Mouse (Mus musculus) mature B cell (primary cell): ENCODE measurements around the gene Stip1.

Source experiments
- in situ Hi-C: fragments of 300-500 bp; cut with MboI; formaldehyde crosslinking; loops from 2 replicates; pipeline ENCODE4 v1.14.3; 2019

Gene Stip1

DNA sequence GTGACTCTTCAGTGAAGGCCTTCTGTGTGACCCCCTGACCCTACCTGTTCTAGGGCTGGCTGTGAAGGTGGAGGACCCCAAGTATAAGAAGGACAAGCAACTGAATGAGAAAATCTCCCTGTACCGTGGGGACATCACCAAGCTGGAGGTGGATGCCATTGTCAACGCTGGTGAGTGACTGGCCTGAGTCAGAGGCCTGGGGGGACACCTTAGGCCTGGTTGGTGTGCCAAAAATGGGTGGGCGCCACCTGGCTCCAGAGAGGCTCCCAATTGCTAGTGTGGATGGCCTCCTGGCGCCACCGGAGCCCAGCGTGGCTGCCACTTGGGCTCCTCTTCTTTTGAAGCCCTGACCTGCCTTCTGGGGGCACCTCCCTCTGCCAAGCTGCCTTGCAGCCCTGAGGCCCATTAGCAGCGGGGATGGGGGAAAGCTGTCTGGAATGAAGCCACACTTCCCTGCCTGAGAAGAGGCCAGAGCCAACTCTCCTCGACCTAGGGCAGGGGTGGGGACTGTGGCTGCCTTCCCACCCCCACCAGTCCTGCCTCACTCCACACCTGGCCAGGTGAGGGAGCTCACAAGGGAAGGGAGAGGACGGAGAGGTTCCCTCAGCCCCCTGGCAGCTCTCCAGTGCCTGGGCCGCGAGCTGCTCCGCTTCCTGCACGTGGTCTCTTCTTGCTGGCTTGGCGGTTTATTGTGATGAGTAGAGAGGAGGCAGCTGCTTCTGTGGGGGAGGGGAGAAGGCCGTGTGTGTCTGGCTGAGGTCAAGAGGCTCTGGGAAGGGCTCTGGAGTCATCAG lies 26.5 kb upstream of the Stip1 start:
- in situ Hi-C loops, result loop anchor here (25.0 kb wide), 1 partner anchor 346 kb away; the partner anchor contains the start of gene 2700081O15Rik

DNA sequence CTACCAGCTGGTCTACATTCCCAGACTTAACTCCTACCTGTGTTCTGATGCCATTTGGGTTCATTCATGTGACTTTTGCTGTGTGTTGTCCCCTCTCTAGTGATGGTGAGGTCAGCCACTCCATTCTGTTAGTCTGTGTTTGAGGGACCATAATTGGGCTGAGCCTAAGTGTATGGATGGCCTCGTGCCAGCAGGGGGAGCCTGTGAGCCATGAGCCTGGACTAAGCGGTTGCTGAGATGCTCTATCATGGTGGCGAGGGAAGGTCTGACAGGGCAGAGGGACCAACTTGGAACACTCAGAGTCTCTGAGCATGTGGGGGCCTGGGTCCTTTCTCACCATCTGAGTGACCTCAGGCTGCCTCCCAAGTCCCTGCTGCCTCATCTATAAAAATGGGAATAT lies 24.8 kb upstream of the Stip1 start:
- in situ Hi-C loops, result loop anchor here (25.0 kb wide), 1 partner anchor 348 kb away; the partner anchor contains the start of gene 2700081O15Rik

DNA sequence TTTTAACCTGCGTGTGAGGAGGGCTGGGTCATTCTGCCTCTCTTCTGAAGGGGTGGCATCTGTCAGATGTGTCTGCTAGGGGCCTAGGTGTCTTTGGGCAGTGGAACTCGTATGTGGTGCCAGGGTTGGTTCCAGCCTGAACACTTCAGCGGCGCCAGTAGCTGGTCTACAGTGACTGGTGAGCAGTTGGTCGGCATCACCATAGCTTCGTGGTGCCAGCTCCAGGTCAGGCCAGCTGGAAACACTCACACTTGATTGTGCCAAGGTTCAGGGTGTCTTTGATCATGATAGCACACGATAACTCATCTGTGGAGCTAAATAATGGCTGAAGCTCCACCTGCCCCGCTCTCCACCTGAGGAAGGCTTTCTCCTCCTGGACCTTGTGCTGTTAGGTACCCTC lies 23.1 kb upstream of the Stip1 start:
- in situ Hi-C loops, result loop anchor here (25.0 kb wide), 1 partner anchor 349 kb away; the partner anchor contains the start of gene 2700081O15Rik

DNA sequence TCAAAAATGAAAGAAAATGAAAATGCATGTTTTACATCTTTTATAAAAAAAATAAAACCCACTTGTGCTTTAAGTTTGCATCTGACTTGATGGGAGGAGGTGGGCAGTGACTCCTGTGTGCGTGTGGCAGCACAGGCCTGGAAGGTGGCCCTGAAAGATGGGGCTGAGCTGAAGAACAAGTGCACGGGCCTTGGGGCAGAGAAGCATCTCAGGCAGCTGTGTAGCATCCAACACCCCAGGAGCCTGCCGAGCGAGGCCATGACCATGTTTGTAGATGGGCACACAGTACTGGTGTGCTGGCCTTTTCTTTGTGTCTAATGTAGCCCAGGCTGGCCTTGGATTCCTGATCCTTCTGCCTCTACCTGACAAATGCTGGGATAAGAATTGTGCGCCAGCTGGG lies 22.3 kb upstream of the Stip1 start:
- in situ Hi-C loops, result loop anchor here (25.0 kb wide), 1 partner anchor 350 kb away; the partner anchor contains the start of gene 2700081O15Rik

DNA sequence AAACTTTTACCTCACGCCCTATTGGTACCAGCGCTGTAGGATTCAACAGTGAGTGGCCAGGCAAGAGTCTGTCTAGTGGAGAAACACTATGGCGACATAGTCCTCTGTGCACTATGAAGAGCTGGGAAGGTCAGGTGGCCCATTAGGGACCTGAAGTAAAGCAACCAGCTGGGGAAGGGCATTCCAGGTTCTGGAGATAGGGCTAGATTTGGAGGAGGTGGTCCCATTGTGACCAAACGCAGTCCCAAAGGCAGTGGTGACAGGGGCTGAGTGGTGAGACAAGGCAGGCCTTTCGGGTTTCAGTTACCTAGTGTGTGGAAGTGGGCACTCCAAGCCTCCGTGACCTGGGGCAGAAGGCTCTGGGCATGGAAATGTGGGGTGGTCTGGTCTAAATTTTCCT lies 18.8 kb upstream of the Stip1 start:
- in situ Hi-C loops, result loop anchor here (25.0 kb wide), 1 partner anchor 354 kb away; the partner anchor contains the start of gene 2700081O15Rik

DNA sequence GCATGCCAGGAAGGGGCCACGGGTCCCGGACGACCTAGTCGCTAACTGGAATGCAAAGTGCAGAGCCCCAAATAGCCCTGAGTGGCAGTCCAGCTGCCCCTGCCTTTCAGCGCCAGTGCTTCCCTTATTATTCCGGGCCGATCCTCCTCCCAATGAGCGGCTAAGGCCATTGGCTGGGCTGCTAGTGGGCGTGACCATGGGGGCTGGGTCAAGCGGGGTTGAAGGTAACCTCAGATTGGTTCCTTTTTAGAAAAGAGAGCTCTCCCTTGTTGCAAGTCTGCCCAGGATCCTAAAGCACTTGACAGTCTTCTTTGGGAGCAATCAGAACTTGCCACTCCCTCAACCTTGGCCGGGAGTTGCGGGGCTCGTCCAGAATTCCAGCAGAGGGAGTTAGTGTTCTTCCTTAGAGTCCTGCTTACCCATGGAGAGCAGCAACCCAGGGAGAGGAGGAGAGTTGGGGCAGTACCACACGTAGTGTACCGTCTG lies 18.0 kb upstream of the Stip1 start:
- in situ Hi-C loops, result loop anchor here (25.0 kb wide), 1 partner anchor 355 kb away; the partner anchor contains the start of gene 2700081O15Rik

DNA sequence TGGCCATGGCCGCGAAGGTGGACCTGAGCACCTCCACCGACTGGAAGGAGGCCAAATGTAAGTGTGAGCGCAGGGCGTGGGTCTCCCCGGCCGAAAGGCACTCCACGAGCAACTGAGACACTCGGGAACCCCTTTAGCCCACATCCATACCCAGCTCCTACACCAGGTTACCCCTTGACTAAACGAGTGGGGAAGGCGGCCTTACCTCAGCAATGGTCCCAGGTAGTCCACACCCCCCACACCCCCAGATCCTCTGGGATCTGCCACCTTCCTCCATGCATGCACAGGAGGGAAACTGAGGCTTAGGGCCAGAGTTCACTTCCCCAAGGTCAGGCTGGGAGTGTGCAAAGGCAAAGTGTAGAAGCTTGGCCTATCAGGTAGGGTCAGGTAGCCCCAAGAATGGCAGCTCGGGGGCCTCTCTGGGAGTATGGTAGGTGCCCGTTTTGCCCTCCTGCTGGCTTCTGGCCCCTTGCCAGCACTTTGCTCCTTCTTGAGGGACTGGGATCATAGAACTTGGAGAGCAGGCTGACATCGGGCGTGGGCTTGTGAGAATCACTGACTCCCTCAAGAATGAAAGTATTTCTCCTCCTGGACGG lies 17.5 kb upstream of the Stip1 start:
- in situ Hi-C loops, result loop anchor here (25.0 kb wide), 1 partner anchor 355 kb away; the partner anchor contains the start of gene 2700081O15Rik

DNA sequence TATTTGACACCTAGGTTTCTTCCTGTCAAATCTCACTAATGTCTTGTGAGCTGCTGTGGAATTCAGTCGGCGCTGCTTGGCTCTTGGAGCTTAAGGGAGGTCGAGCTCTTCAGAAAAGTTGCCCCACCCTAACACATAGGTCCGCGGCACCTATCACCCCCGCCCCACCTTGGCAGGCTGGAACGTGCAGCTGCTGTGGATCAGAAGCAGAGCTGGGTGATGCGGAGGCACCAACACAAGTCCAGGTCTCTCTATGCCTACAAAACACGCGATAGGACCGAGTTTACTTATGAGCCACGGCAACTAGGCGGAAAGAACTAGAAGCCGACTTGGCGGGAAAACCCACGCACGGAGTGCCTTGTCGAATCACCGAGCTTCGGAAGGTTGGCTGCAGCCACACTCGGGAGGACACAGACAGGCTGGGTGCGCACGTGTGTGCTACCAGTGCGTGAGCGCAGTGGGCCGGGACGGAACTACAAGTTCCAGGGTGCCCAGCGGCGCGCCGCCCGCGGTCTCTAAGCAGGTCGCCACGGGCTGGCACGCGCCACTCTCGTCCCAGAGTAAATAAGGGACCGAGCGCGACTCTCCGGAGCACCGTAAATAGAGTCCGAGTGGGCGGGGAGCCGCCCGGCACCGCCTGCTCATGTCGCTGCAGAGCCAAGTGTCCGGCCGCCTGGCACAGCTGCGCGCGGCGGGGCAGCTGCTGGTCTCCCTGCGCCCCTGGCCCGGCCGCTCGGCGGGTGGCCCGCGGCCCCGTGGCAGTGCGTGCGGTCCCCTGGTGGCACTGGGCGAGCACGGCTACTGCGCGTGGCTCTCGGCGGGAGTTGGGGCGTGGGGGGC lies 16.7 kb upstream of the Stip1 start, which contains the start of gene Macrod1:
Gene Macrod1 (plus strand): TSS at position 563 of the 840 bp plus-strand sequence.
- in situ Hi-C loops, result loop anchor here (25.0 kb wide), 1 partner anchor 356 kb away; the partner anchor contains the start of gene 2700081O15Rik

DNA sequence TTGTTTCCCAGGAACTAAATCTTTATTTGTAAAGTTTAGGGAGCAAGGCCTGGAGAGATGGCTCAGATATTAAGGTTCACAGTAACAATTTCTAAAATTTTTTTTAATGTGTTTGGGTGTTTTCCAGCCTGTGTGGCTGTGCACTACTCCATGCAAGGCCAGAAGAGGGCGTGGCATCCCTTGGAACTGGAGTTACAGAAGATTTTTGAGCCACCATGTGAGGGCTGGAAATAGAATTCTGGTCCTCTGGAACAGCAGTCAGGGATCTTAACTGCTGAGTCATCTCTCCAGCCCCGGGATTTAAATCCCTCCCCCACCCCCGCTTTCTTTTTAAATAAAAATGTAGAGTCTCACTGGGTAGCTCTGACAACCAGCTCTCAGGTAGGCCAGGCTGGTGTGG lies 15.4 kb upstream of the Stip1 start:
- in situ Hi-C loops, result loop anchor here (25.0 kb wide), 1 partner anchor 357 kb away; the partner anchor contains the start of gene 2700081O15Rik

DNA sequence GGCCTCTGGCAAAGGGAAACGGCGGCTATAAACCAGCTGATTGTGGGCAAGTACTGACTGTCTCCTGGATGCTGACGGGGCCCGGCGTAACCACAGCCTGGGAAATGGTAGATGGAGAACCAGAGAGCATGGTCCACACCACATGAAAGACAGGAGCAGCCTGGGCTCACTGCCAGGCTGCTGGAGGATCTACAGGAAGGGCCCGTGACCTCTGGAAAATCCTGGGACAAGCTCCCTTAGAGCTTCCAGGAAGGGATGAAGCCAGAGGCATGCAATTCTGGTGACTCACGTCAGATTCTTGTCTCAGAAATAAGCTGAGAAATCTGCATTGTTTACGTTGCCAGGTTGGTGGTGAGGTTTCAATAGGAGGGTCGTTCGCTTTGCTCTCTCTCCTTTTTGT lies 15.0 kb upstream of the Stip1 start:
- in situ Hi-C loops, result loop anchor here (25.0 kb wide), 1 partner anchor 358 kb away; the partner anchor contains the start of gene 2700081O15Rik

DNA sequence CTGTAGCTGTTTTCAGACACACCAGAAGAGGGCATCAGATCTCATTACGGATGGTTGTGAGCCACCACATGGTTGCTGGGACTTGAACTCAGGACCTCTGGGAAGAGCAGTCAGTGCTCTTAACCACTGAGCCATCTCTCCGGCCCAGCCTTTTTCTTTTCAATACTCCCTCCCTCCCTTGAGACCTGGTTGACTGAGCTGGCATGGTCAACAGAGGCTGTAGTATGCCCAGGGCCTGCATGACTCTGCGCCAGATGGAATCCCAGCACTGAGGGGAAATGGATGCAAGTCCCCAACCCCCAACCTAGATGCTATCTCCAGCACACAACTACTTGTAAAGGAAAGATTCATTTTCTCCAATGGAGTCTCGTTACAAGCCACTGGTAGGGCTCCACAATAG lies 13.6 kb upstream of the Stip1 start:
- in situ Hi-C loops, result loop anchor here (25.0 kb wide), 1 partner anchor 359 kb away; the partner anchor contains the start of gene 2700081O15Rik

DNA sequence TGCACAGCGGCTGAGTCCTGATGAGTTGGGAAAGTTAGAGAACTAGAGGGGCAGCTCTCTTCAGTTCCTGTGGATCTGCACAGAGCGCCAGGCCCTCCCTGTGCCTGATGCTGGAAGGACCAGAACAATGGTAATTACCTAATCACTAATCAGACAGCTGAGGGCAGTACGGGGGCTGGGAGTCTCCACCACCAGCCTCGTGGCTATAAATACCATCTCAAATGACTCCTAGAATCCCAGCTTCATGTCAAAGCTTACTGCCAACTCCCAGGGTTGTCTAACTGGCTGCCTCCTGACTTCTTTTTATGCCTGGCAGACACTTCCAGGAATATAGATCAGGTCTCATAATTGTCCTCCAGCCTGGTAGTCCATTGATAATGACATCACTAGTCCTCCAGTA lies 4.9 kb upstream of the Stip1 start:
- in situ Hi-C loops, result no loop called here

DNA sequence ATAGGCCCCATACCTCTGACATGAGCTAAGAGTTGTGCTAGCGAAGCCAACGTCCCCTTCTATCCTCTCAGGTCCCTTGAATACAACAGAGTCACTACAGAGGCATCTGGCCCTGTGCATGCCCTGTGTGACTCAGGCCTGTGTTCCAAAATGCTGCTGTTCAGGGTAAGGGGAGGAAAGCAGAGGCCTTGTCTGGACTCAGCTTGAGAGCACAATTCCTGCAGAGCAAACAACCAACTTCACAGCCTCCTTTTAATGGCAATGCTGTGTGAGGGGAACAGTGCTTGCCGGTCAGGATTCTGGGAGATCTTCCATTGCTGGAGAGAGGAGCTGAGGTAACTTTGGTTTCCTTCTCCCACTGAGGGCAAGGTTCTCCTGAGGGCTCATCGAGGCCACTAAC lies 4.5 kb upstream of the Stip1 start:
- in situ Hi-C loops, result no loop called here

DNA sequence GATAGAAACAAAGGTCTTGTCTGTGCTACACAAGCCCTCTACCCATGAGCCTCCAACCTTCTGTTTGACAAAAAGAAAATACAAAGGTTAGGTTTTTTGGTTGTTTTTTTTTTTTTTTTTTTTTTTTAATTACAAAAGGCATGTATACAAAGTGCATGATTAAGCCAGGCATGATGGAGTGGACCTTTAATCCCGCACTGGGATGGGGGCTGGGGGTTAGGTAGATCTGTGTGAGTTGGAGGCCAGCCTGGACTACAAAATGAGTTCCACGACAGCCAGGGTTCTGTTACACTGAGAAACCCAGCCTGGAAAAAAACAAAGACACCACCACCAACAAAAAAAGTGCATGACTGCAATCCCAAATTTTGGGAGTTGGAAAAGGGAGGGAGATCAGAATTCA lies 1.4 kb upstream of the Stip1 start:
- in situ Hi-C loops, result no loop called here

DNA sequence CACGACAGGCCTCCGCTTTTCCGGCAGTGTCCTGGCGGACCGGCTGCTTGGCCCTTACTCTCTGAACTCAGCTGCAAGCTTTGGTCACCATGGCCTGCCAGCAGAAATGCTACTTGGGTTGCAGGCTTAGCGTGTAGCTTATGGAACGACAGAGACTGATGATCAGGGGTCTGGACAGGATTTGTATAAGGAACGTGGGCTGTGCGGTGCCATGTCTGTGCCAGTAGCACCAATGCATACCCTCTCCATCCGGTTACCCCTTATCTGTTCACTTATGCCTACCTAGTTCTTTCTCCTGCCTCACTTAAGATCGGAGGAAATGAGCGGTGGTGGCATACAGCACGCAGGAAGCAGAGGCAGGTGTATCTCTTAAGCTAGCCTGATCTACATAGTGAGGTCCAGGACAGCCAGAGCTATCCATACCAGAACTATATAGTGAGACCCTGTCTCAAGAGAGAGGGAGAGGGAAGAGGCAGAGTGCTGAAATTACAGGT lies 917 bp upstream of the Stip1 start:
- in situ Hi-C loops, result no loop called here

DNA sequence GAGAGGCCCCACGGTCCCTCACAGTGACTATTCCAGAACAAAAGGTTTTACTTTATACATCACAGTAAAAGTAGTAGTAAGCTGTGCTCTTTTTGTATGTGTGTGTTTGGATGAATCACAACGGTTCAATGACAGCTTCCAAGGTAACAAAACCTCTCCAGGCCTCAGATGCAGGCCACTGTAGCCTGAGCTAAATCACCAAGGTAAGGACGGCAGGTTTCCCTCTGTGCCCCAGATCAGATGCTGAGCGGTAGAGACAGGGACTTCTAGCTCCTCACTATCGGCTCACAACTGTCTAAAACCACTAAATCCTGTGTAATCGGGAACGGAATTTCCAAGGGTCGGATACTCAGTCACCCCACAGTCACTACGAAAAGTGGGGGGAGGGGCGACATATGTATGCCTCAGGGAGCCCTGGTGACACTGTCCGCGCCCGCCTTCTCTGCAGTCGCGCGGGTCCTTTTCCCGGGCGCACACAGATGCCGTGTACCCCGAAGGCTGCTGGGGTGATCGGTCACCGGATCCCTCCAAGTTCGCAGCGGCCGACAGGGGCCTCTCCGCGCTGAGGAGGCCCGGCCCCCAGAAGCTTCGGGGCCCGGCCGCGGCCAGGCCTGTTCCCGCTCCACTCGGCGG lies 563 bp downstream of the Stip1 start:
- in situ Hi-C loops, result no loop called here

DNA sequence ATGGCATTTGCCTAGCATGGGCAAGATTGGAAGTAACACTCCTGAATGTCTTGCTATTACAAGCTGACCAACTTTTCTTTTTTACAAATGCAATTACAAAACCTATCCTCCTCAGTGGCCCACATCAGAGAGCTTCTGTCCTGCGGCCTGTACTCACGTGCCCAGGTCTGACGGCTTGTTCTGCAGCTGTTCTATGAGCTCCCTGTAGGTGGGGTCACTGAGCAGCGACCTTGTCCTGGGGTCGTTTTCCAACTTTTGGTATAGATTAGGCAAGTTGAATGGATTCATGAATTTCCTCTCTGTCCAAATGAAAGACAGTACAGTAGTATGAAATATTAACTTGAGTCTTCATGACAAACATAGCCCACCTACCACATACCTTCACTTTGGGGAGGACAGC lies 5.8 kb downstream of the Stip1 start:
- in situ Hi-C loops, result no loop called here

DNA sequence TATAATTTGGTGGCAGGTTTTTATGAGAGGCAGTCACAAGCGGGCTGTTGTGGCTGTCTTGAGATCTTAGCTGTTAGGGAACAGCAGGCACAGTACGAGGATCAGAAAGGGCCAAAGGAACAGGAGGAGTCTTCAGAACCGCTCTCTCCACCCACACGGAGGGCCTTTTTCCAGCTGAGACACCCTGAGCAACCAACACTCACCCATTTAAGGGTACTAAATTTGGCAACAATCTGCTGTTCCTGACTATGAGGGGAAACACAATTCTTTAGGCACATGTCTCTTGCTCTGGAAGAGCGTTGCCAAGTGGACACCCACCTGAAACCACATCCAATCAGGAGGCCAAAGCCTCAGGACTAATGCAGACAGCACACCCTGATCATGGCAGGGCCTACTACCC lies 10.2 kb downstream of the Stip1 start:
- in situ Hi-C loops, result no loop called here

DNA sequence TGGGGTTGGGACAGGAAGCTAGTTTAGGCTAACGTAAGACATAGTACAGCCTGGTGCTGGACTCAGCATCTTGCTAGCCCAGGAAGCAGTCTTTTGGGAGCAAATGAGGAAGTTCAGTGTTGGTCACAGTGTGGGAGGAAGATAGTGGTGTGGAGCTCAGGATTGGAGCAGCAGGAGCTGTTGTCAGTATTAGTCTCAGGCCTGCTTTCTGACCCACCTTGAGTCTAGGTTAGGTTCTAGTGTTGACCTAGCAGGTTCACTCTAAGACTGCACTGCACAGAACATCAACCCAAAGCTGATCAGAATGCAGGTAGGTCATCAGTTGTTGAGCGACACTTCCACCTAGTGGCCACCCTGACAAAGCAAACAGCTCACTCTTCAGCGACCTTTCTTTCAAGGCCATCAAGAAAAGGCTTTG lies 19.5 kb downstream of the Stip1 start:
- in situ Hi-C loops, result no loop called here

DNA sequence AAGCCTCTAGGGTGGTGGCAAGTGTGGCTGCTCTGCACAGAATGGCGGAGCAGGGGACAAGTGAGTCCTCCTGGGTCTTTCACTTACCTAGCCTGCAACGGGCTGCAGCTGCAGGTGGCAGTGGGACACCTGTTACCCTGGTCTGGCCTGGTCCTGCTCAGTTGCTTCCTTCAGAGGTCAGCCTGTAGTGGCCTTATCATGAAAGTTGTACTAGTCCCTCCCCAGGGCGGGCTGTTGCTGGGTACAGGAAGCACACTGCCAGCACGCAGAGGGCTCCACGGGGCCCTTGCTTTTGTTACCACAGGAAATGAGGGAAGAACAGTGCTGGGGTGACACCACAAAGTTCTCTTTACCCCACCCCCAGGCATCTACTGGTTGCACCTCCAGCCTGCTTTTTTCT lies 20.6 kb downstream of the Stip1 start, which contains the start of gene Fermt3:
Gene Fermt3 (minus strand): TSS at position 279 of the 400 bp plus-strand sequence.
- in situ Hi-C loops, result no loop called here

DNA sequence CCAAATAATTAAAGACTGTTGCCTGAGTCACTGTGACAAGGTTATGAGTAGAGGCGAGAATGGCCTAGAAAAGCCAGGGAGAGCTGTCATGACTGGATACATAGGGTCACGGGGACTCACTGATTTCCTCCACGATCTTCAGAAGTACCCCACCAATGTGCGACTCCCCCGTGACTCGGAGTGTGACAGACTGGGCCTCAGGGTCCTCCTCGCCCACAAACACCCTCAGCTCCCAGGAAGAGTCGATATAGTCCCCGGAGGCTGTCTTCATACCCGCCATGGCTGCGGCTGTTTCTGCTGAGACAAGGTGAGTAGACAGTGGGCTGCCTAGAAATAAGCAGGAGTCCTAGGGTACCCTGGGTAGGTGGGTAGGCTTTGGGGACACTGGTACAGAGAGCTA lies 21.2 kb downstream of the Stip1 start:
- in situ Hi-C loops, result no loop called here
